Mouse (Mus musculus): ENCODE results near the gene Kif15.

- TF ChIP-seq POLR2A (IDR thresholded peaks at IDR 0.05; ENCODE audit: low read depth, low read length) (no peak), CTCF (IDR thresholded peaks at IDR 0.05; ENCODE audit: extremely low read depth, insufficient read depth, insufficient read length, insufficient replicate concordance) (no peak)
These were observed 47.9 kb upstream of the Kif15 start for GRCm38 (mm10) chr9:122902717-122903535.

Data from spleen, adult 2 months (tissue).